Mouse (Mus musculus) thymus, adult 2 months (tissue): Measurements from ENCODE around the gene Cyb5r1.

Source experiments
- CTCF ChIP-seq: fragments of 200-500 bp; IDR thresholded peaks from 2 replicates; pipeline ENCODE4 v1.5.1; 2012; ENCODE audit warnings: mild to moderate bottlenecking, control low read depth, low read length, moderate library complexity, borderline replicate concordance; ENCODE audit not compliant: control insufficient read depth, poor library complexity, insufficient read depth; ENCODE audit errors: extremely low read depth
- POLR2A ChIP-seq: fragments of 200-500 bp; IDR thresholded peaks from 2 replicates; pipeline ENCODE4 v1.6.1; 2012; ENCODE audit warnings: mild to moderate bottlenecking, low read length, control low read depth, moderate library complexity; ENCODE audit not compliant: control insufficient read depth, poor library complexity, insufficient read depth; ENCODE audit errors: extremely low read depth

DNA sequence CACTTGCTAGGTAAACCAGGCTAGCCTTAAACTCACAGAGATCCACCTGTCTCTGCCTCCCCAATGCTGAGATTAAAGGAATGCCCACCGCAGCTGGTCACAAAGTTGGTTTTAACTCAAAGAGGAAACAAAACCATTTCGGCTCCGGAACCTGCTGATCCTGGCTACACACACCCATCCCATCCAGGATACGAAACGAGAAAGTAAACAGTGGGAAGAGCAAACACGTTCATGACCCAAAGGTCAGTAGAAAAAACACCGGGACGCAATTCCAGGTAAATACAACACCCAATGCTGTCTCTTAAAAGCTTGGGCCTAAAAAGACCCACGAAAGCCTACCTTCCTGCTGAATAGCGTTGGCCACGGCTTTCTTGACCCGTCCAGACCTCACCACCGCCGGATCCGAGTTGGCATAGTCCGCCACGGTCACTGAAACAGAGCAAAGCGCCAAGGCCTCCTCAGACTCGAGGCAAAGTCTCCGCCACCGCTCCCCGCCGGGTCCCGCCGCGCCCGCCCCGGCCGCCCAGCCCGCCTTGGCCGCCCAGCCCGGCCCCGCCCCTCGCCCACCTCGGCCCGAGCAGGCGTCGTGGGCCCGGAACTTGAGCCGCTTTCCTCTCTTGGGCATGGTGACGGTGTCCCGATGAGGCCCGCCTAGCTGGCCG, 44.0 kb upstream of the Cyb5r1 start:
- TF ChIP-seq CTCF (no peak), POLR2A (no peak)
